In genomic region chr1:40253940-40254339, GRCm38 (mm10) we compare ENCODE assay signal across 15 mouse cellular contexts. TPM values are rescaled to one million over a fixed set of nuclear protein-coding genes. Genes with fewer than 3 reads are reported as not detected.
"Had no signal": no experiment of that assay in that cellular context is flagged by ENCODE, and none has a peak within 500 bp of the region (broad histone marks: within the 10 kb centered on the region; RNA-seq: fewer than 3 reads in every experiment).

No protein-coding gene starts in this region.

- H3K36me3 ChIP-seq: intestine, embryonic 15.5 days; limb, embryonic 15.5 days; lung, embryonic 15.5 days; midbrain, embryonic 15.5 days; neural tube, embryonic 13.5 days had no signal

- H3K4me2 ChIP-seq: intestine, embryonic 15.5 days; limb, embryonic 15.5 days; lung, embryonic 15.5 days; midbrain, embryonic 11.5 days; midbrain, embryonic 15.5 days; neural tube, embryonic 13.5 days had no signal

- H3K4me1 ChIP-seq: intestine, embryonic 15.5 days; limb, embryonic 15.5 days; megakaryocyte, embryonic 14.5 days; midbrain, embryonic 15.5 days; neural tube, embryonic 13.5 days had no signal

- H3K27me3 ChIP-seq: intestine, embryonic 15.5 days; limb, embryonic 15.5 days; lung, embryonic 15.5 days; megakaryocyte, embryonic 14.5 days; midbrain, embryonic 15.5 days; neural tube, embryonic 13.5 days had no signal

- H3K27ac ChIP-seq: intestine, embryonic 15.5 days; limb, embryonic 15.5 days; macrophage; midbrain, embryonic 15.5 days; neural tube, embryonic 13.5 days had no signal

- ATAC-seq: intestine, embryonic 15.5 days; midbrain, embryonic 15.5 days had no signal

- H3K9ac ChIP-seq: intestine, embryonic 15.5 days; limb, embryonic 15.5 days; lung, embryonic 15.5 days; midbrain, embryonic 15.5 days; neural tube, embryonic 13.5 days had no signal

- H3K4me3 ChIP-seq: intestine, embryonic 15.5 days; limb, embryonic 15.5 days; lung, embryonic 15.5 days; megakaryocyte, embryonic 14.5 days; midbrain, embryonic 15.5 days; neural tube, embryonic 13.5 days had no signal

- H3K9me3 ChIP-seq: intestine, embryonic 15.5 days; limb, embryonic 15.5 days; lung, embryonic 15.5 days; midbrain, embryonic 15.5 days; neural tube, embryonic 13.5 days had no signal

- DNase-seq: kidney, adult 8-10 months; kidney, postnatal 25 days; lung, postnatal 14 days; right cerebral cortex, postnatal 14 days; thymus, adult 18-20 months; thymus, postnatal 25 days had no signal

RNA-seq across cellular contexts. Expression of gene Il1r1, which starts 29.1 kb away (rescaled TPM):
- total RNA-seq: monocyte, adult 5-6 weeks had no signal
